Mouse (Mus musculus) kidney, adult 8-10 months (tissue): ENCODE results near the gene Frmd8.

ENCODE experiments used
- DNase-seq, 2 experiments: peaks; one replicate each; pipeline ENCODE4 v3.0.0; 2022

The Frmd8 gene

GRCm38 (mm10) chr19:5874969-5875480 lies at the start of gene Frmd8:
TSS of gene Frmd8 (minus strand) at chr19:5875274.
- DNase-seq = peak; percentile 95 to 96

GRCm38 (mm10) chr19:5924713-5925093 lies 49.6 kb upstream of the Frmd8 start, which contains the start of gene Cdc42ep2:
TSS of gene Cdc42ep2 (minus strand) at chr19:5924816.
- DNase-seq = peak; percentile 97

GRCm38 (mm10) chr19:5923990-5924712 lies 49.1 kb upstream of the Frmd8 start:
- peak; percentile 81 to 93 for DNase-seq

DNA sequence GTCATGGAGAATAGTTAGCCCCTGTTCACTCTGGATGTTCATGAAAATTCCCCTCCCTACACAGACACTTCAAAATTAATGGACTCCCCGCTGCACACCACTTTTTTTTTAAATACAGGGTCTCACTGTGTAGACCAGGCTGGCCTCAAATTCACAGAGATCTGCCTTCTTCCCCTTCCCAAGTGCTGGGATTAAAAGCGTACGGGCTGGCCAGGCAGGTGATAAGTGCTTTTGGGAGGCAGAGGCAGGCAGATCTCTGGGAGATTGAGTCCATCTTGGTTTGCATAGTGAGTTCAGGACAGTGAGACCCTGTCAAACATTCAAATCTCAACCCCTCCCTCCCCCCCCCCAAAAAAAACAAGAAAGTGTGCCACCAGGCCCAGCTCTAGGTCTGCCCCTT lies 47.9 kb upstream of the Frmd8 start:
- no peak for DNase-seq

GRCm38 (mm10) chr19:5922119-5922942 lies 47.3 kb upstream of the Frmd8 start:
- DNase-seq = no peak

DNA sequence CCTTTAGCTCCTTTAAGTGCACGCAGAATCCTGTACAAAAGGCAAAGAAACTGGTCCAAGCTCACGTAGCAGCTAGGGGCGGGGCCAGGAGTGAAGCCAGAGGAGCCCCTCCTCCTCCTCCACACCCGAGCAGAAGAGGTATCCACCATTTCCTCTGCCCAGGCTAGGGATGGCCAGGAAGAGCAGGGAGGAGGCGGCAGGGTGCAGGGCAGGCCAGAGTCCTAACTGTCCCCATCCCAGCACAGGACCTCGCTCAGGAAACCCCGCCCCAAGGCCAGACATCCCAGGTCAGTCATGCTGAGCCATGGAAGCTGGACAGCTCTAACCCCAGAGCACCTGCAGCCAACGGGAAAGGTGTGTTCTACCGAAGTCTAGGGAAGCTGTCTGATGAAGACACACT lies 46.6 kb upstream of the Frmd8 start:
- DNase-seq = peak in 1 of 2 experiments; percentile 55

- no peak for DNase-seq
Observed at GRCm38 (mm10) chr19:5913007-5913719, 38.1 kb upstream of the Frmd8 start, which contains the start of gene Dpf2. TSS of gene Dpf2 (minus strand) at chr19:5913010.

- peak; percentile 99 for DNase-seq
Observed at GRCm38 (mm10) chr19:5912103-5913006, 37.3 kb upstream of the Frmd8 start.

- no peak for DNase-seq
Observed at GRCm38 (mm10) chr19:5911430-5912102, 36.5 kb upstream of the Frmd8 start.

DNA sequence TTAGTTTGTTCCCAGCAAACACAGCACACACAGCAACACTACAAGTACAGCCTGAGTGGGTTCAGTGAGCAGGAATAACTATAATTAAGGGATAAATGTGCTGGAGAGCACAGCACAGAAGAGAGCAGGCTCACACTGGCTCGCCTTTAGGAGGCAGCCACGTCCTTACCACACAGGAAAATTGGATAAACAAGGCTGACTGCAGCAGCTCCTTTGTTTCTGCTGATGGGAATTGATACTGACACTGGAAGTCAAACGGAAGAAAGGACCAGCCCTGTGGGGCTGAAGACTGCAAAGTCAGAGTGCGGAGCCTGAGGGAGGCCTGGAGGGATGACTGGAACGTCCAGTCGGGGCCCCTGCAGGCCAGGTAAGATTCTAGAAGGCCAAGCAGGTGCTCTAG lies 35.1 kb upstream of the Frmd8 start:
- no peak for DNase-seq

DNA sequence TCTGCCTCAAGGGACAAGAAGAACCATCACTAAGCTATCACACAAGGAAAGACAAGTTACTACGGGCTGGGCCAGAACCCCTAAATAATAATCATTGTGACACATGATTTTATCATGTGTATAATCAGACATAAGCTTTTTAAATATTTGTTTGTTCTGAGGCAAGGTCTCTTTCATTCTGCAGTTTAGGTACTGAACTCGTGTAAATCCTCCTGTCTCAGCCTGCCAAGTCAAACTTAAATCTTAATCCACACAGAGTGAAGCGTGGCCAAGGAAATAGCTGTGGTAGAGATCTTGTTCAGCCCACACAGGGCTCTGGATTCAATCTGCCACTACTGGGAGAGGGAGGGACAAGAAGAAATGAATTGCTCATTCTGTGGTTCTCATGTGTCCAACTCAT lies 32.2 kb upstream of the Frmd8 start:
- no peak for DNase-seq

- peak; percentile 93 to 94 for DNase-seq
Observed at GRCm38 (mm10) chr19:5894002-5894678, 19.1 kb upstream of the Frmd8 start, which contains the start of gene Tigd3. TSS of gene Tigd3 (minus strand) at chr19:5894149.

GRCm38 (mm10) chr19:5893282-5894001 lies 18.4 kb upstream of the Frmd8 start:
- no peak for DNase-seq

DNA sequence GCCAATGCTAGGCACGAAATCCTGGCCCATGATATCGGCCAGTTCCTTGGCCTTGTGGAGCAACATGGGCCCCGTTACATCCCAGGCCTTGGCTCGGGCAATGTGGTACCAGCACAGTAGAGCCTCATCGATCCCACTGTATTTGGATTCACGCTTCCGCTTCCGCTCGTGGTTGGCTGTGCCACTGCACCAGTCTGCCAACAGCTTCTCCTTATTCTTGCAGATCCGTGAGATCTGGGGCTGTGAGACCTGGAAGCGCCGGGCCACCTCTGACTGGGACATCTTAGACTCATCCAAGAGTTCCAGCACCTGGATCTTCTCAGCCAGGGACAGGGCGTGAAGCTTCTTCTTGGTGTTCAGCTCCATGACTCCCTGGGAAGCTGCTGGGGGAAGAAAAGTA lies 17.7 kb upstream of the Frmd8 start:
- no peak for DNase-seq

GRCm38 (mm10) chr19:5892262-5892661 lies 17.2 kb upstream of the Frmd8 start:
- DNase-seq = no peak

GRCm38 (mm10) chr19:5891521-5892258 lies 16.6 kb upstream of the Frmd8 start:
- no peak for DNase-seq

DNA sequence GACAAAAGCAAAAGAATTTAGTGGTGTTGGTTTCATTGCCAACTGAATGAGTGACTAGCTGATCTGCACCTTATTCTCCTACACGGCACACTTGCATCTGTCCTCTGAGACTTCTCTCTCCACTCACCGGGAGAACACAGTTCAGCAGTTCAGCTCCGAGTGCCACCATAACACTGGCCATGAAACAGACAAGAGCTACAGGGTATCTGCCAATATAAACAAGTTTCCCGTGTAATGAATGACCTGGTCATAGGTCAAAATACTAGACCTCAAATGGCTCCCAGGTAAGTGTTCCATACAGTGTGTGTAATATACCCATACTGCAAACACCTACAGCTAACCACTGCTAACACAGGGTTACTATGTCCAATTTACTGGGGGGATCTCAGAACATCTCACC lies 14.1 kb upstream of the Frmd8 start:
- DNase-seq = no peak

DNA sequence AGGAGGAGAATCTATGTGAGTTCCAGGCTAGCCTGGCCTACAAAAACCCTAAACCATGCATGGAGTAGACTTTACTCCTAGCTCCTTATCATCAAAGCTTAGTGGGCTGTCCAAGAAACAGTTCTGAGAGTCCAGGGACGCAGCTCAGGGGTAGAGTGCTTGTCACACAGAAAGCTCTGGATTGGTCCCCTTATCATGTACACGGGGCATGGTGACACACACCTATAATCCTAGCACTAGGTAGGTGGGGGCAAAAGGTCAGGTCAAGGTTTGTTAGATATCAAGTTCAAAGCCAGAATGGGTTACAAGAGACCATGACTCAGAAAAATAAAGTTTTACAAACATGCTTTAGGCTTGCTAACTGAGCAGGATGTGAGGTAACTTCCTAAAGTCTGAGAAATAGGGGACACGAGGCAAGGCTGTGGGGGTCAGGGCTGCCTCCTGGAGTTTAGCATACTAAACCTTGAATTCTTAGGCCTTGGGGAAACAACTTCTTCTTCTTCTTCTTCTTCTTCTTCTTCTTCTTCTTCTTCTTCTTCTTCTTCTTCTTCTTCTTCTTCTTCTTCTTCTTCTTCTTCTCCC lies 12.3 kb upstream of the Frmd8 start:
- no peak for DNase-seq

DNA sequence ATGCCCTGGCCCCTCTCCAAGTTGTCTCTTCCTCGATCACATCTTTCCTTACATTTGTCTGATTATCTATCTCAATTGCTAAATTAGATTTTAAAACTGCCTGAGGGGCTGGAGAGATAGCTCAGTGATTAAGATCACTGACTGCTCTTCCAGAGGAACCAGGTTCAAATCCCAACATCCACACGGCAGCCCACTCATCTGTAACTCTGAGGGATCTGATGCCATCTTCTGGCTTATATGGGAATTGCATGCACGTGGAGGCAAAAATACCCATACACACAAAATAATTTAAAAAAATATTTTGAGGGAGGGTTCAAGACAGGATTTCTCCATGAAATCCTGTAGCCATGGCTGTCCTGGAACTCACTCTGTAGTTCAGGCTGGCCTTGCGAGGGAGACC lies 10.8 kb upstream of the Frmd8 start:
- no peak for DNase-seq
